Mouse (Mus musculus): ENCODE measurements at regions not wholly inside any gene's neighbourhood (a gene's known extent, or its start where the extent isn't known, plus 50 kb on each side); places are given as distances from the start of the nearest gene placed in this dataset.

DNA sequence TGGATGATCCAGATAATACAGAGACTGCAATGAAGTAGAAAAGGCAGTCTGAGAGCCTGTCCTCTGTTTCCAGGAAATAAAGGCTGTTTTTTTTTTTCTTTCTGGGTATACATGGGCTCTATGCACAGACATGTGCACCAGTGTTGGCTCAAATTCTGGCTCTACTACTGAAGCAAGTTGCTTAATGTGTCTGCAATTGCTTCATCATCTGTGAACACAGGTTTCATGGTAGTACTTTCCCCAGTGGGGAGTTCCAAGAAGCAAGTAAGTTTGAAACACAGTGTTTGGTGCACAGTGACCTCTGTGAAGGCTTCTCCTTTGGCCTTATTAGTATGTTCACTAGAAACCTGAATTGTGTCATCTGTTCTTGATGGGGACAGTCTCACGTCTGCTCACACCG, 424.3 kb downstream of the Ccdc171 start:
- TF ChIP-seq CTCF (IDR thresholded peaks at IDR 0.05; ENCODE audit: extremely low read depth, insufficient read depth, low read length) (no peak), POLR2A (IDR thresholded peaks at IDR 0.05; ENCODE audit: extremely low read depth, insufficient read depth, low read length) (no peak)

All from cortical plate, adult 2 months (tissue).